Mouse (Mus musculus) MEL (cell line): ENCODE measurements at regions not wholly inside any gene's neighbourhood (a gene's known extent, or its start where the extent isn't known, plus 50 kb on each side); places are given as distances from the start of the nearest gene placed in this dataset.

Experiments
- DNase-seq: peaks from one replicate; pipeline ENCODE4 v3.0.0; 2011; ENCODE audit warnings: low read depth, low spot score
- H3K27ac ChIP-seq: 2 replicates; pipeline ENCODE4 v1.5.1; 2012; ENCODE audit warnings: low read depth, mild to moderate bottlenecking, control low read depth, low read length, moderate library complexity; ENCODE audit not compliant: control insufficient read depth
- H3K27me3 ChIP-seq, 2 experiments: fragments of 150-350 bp in 1 of 2; sonication (generic) in 1 of 2; 2 replicates each; pipeline ENCODE4 v1.6.1; 2012; ENCODE audit warnings: low read length in 2 of 2, mild to moderate bottlenecking in 2 of 2, improper control_type of control experiment in 1 of 2, moderate library complexity in 1 of 2; ENCODE audit not compliant: insufficient read depth in 2 of 2, control insufficient read depth in 1 of 2
- H3K36me3 ChIP-seq, 2 experiments: 2 replicates each; pipeline ENCODE4 v1.6.1; 2012 to 2014; ENCODE audit warnings: low read length in 2 of 2, improper control_type of control experiment in 1 of 2, inconsistent platforms in 1 of 2, mild to moderate bottlenecking in 1 of 2; ENCODE audit not compliant: insufficient read depth in 2 of 2, control insufficient read depth in 1 of 2
- H3K4me1 ChIP-seq, 2 experiments: fragments of 150-350 bp in 1 of 2; sonication (generic) in 1 of 2; 2 replicates each; pipeline ENCODE4 v1.6.1; 2012; ENCODE audit warnings: low read length in 2 of 2, improper control_type of control experiment in 1 of 2, mild to moderate bottlenecking in 1 of 2; ENCODE audit not compliant: insufficient read depth in 2 of 2, control insufficient read depth in 1 of 2
- H3K4me3 ChIP-seq, 2 experiments: fragments of 150-350 bp in 1 of 2; sonication (generic) in 1 of 2; 2 replicates each; pipeline ENCODE4 v1.5.1; 2012; ENCODE audit warnings: low read depth in 2 of 2, low read length in 2 of 2, mild to moderate bottlenecking in 2 of 2, moderate library complexity in 2 of 2, control low read depth in 1 of 2, improper control_type of control experiment in 1 of 2; ENCODE audit not compliant: control insufficient read depth in 1 of 2, insufficient read depth in 1 of 2
- H3K79me2 ChIP-seq: 2 replicates; pipeline ENCODE4 v1.6.1; 2012; ENCODE audit warnings: mild to moderate bottlenecking, low read length, moderate library complexity; ENCODE audit not compliant: control insufficient read depth, poor library complexity, insufficient read depth
- H3K9ac ChIP-seq: 2 replicates; pipeline ENCODE4 v1.6.1; 2012; ENCODE audit warnings: low read depth, mild to moderate bottlenecking, control low read depth, low read length, moderate library complexity; ENCODE audit not compliant: control insufficient read depth, poor library complexity, severe bottlenecking
- H3K9me3 ChIP-seq: fragments of 150-350 bp; sonication (generic); replicated peaks from 2 replicates; pipeline ENCODE4 v1.6.1; 2012; ENCODE audit warnings: mild to moderate bottlenecking, low read length, improper control_type of control experiment, moderate library complexity; ENCODE audit not compliant: insufficient read depth
- BHLHE40 ChIP-seq: IDR thresholded peaks from 2 replicates; pipeline ENCODE4 v1.6.1; 2012; ENCODE audit warnings: low read depth, mild to moderate bottlenecking, inconsistent platforms, low read length, improper control_type of control experiment, borderline replicate concordance
- CHD1 ChIP-seq: IDR thresholded peaks from 2 replicates; pipeline ENCODE4 v1.6.1; 2012; ENCODE audit warnings: low read depth, mild to moderate bottlenecking, inconsistent platforms, low read length, improper control_type of control experiment
- CHD2 ChIP-seq: IDR thresholded peaks from 2 replicates; pipeline ENCODE4 v1.6.1; 2011; ENCODE audit warnings: low read length, improper control_type of control experiment
- CTCF ChIP-seq, 3 experiments: IDR thresholded peaks in 2 of 3; conservative IDR thresholded peaks in 1 of 3; 2 replicates each; pipeline ENCODE4 v1.5.1; 2011 to 2012; ENCODE audit warnings: low read length in 3 of 3, low read depth in 2 of 3, mild to moderate bottlenecking in 2 of 3, improper control_type of control experiment in 1 of 3, inconsistent platforms in 1 of 3, mixed read lengths in 1 of 3, moderate library complexity in 1 of 3; ENCODE audit not compliant: control insufficient read depth in 1 of 3, insufficient read depth in 1 of 3, poor library complexity in 1 of 3, severe bottlenecking in 1 of 3
- E2F4 ChIP-seq: IDR thresholded peaks from 2 replicates; pipeline ENCODE4 v1.6.1; 2011; ENCODE audit warnings: low read depth, low read length, improper control_type of control experiment, borderline replicate concordance
- ELF1 ChIP-seq: IDR thresholded peaks from 2 replicates; pipeline ENCODE4 v1.6.1; 2014; ENCODE audit warnings: low read depth, mild to moderate bottlenecking, inconsistent platforms, low read length, improper control_type of control experiment, moderate library complexity
- EP300 ChIP-seq, 2 experiments: IDR thresholded peaks; 2 replicates each; pipeline ENCODE4 v1.6.1; 2011; ENCODE audit warnings: improper control_type of control experiment in 2 of 2, low read length in 2 of 2, low read depth in 1 of 2, mild to moderate bottlenecking in 1 of 2
- ETS1 ChIP-seq: IDR thresholded peaks from 2 replicates; pipeline ENCODE4 v1.6.1; 2012; ENCODE audit warnings: low read depth, mild to moderate bottlenecking, inconsistent platforms, low read length, improper control_type of control experiment, moderate library complexity
- GABPA ChIP-seq: IDR thresholded peaks from 2 replicates; pipeline ENCODE4 v1.6.1; 2012; ENCODE audit warnings: low read depth, mild to moderate bottlenecking, inconsistent platforms, low read length, improper control_type of control experiment, moderate library complexity
- GATA1 ChIP-seq: IDR thresholded peaks from 2 replicates; pipeline ENCODE4 v1.6.1; 2011; ENCODE audit warnings: low read depth, low read length, improper control_type of control experiment
- HCFC1 ChIP-seq: IDR thresholded peaks from 2 replicates; pipeline ENCODE4 v1.6.1; 2012; ENCODE audit warnings: low read depth, mild to moderate bottlenecking, inconsistent platforms, low read length, improper control_type of control experiment, moderate library complexity
- JUND ChIP-seq: IDR thresholded peaks from 2 replicates; pipeline ENCODE4 v1.6.1; 2011; ENCODE audit warnings: low read depth, mild to moderate bottlenecking, improper control_type of control experiment, low read length
- KAT2A ChIP-seq: conservative IDR thresholded peaks from 2 replicates; pipeline ENCODE4 v1.6.1; 2012; ENCODE audit warnings: low read depth, low read length, improper control_type of control experiment, inconsistent platforms
- MAFK ChIP-seq: IDR thresholded peaks from 2 replicates; pipeline ENCODE4 v1.6.1; 2011; ENCODE audit warnings: low read depth, mild to moderate bottlenecking, low read length, improper control_type of control experiment, borderline replicate concordance
- MAZ ChIP-seq: IDR thresholded peaks from 2 replicates; pipeline ENCODE4 v1.6.1; 2012; ENCODE audit warnings: low read depth, mild to moderate bottlenecking, inconsistent platforms, low read length, improper control_type of control experiment
- MEF2A ChIP-seq: IDR thresholded peaks from 2 replicates; pipeline ENCODE4 v1.6.1; 2014; ENCODE audit warnings: low read depth, mild to moderate bottlenecking, inconsistent platforms, low read length, improper control_type of control experiment; ENCODE audit not compliant: poor library complexity, insufficient replicate concordance, severe bottlenecking; ENCODE audit errors: extremely low read depth
- MXI1 ChIP-seq: IDR thresholded peaks from 2 replicates; pipeline ENCODE4 v1.6.1; 2011; ENCODE audit warnings: mild to moderate bottlenecking, low read depth, low read length, improper control_type of control experiment
- MYB ChIP-seq: IDR thresholded peaks from 2 replicates; pipeline ENCODE4 v1.6.1; 2011; ENCODE audit warnings: mild to moderate bottlenecking, low read depth, low read length, improper control_type of control experiment
- MYC ChIP-seq: IDR thresholded peaks from 2 replicates; pipeline ENCODE4 v1.6.1; 2011; ENCODE audit warnings: low read depth, mild to moderate bottlenecking, low read length, improper control_type of control experiment, moderate library complexity
- NELFE ChIP-seq: IDR thresholded peaks from 2 replicates; pipeline ENCODE4 v1.6.1; 2011; ENCODE audit warnings: low read depth, low read length, improper control_type of control experiment
- NRF1 ChIP-seq: IDR thresholded peaks from 2 replicates; pipeline ENCODE4 v1.6.1; 2014; ENCODE audit warnings: low read depth, mild to moderate bottlenecking, inconsistent platforms, low read length, improper control_type of control experiment, moderate library complexity; ENCODE audit not compliant: poor library complexity, insufficient read depth, severe bottlenecking
- POLR2A ChIP-seq, 2 experiments: IDR thresholded peaks; 2 replicates each; pipeline ENCODE4 v1.6.1; 2011 to 2012; ENCODE audit warnings: low read length in 2 of 2, mild to moderate bottlenecking in 2 of 2, control low read depth in 1 of 2, improper control_type of control experiment in 1 of 2, low read depth in 1 of 2, moderate library complexity in 1 of 2; ENCODE audit not compliant: control insufficient read depth in 1 of 2, insufficient read depth in 1 of 2, poor library complexity in 1 of 2
- POLR2AphosphoS2 ChIP-seq: IDR thresholded peaks from 2 replicates; pipeline ENCODE4 v1.6.1; 2011; ENCODE audit warnings: low read length, improper control_type of control experiment
- POLR2AphosphoS5 ChIP-seq: IDR thresholded peaks from 2 replicates; pipeline ENCODE4 v1.6.1; 2012; ENCODE audit warnings: low read depth, borderline replicate concordance, mild to moderate bottlenecking, inconsistent platforms, low read length, moderate library complexity, mixed read lengths
- RAD21 ChIP-seq: IDR thresholded peaks from 2 replicates; pipeline ENCODE4 v1.6.1; 2011; ENCODE audit warnings: mild to moderate bottlenecking, low read depth, low read length, improper control_type of control experiment
- RCOR1 ChIP-seq: IDR thresholded peaks from 2 replicates; pipeline ENCODE4 v1.6.1; 2012; ENCODE audit warnings: low read depth, mild to moderate bottlenecking, inconsistent platforms, low read length, improper control_type of control experiment
- SIN3A ChIP-seq: IDR thresholded peaks from 2 replicates; pipeline ENCODE4 v1.6.1; 2012; ENCODE audit warnings: low read length, improper control_type of control experiment, inconsistent platforms
- SMC3 ChIP-seq: IDR thresholded peaks from 2 replicates; pipeline ENCODE4 v1.6.1; 2011; ENCODE audit warnings: low read depth, low read length, improper control_type of control experiment
- TAL1 ChIP-seq: IDR thresholded peaks from 2 replicates; pipeline ENCODE4 v1.6.1; 2012; ENCODE audit warnings: mild to moderate bottlenecking, inconsistent platforms, low read length, moderate library complexity, mixed read lengths
- TCF12 ChIP-seq: IDR thresholded peaks from 2 replicates; pipeline ENCODE4 v1.6.1; 2014; ENCODE audit warnings: low read depth, mild to moderate bottlenecking, inconsistent platforms, low read length, improper control_type of control experiment, moderate library complexity
- UBTF ChIP-seq: IDR thresholded peaks from 2 replicates; pipeline ENCODE4 v1.6.1; 2012; ENCODE audit warnings: low read depth, mild to moderate bottlenecking, inconsistent platforms, low read length, improper control_type of control experiment, moderate library complexity, borderline replicate concordance; ENCODE audit not compliant: insufficient read depth
- USF1 ChIP-seq: IDR thresholded peaks from 2 replicates; pipeline ENCODE4 v1.6.1; 2014; ENCODE audit warnings: low read depth, mild to moderate bottlenecking, inconsistent platforms, low read length, improper control_type of control experiment, moderate library complexity
- USF2 ChIP-seq, 2 experiments: IDR thresholded peaks; 2 replicates each; pipeline ENCODE4 v1.6.1; 2011 to 2012; ENCODE audit warnings: improper control_type of control experiment in 2 of 2, low read length in 2 of 2, borderline replicate concordance in 1 of 2, inconsistent platforms in 1 of 2, low read depth in 1 of 2, mild to moderate bottlenecking in 1 of 2; ENCODE audit not compliant: insufficient read depth in 1 of 2
- ZC3H11A ChIP-seq: IDR thresholded peaks from 2 replicates; pipeline ENCODE4 v1.6.1; 2012; ENCODE audit warnings: low read depth, mild to moderate bottlenecking, inconsistent platforms, low read length, improper control_type of control experiment
- ZKSCAN1 ChIP-seq: IDR thresholded peaks from 2 replicates; pipeline ENCODE4 v1.6.1; 2012; ENCODE audit warnings: low read depth, mild to moderate bottlenecking, inconsistent platforms, low read length, improper control_type of control experiment, moderate library complexity
- ZMIZ1 ChIP-seq: IDR thresholded peaks from 2 replicates; pipeline ENCODE4 v1.6.1; 2012; ENCODE audit warnings: low read depth, mild to moderate bottlenecking, inconsistent platforms, low read length, improper control_type of control experiment, moderate library complexity
- ZNF384 ChIP-seq: IDR thresholded peaks from 2 replicates; pipeline ENCODE4 v1.6.1; 2012; ENCODE audit warnings: low read depth, mild to moderate bottlenecking, inconsistent platforms, low read length, improper control_type of control experiment

- peak overlapping the region; percentile 58 for H3K9ac ChIP-seq
- H3K4me1 ChIP-seq: peaks cover 16 to 37% of the 10 kb centered on the region in 2 experiments
- no peaks in the 10 kb centered on the region for H3K27me3 ChIP-seq
- peaks cover 0 to 31% of the 10 kb centered on the region in 2 experiments; a peak in 2 of 4 replicates for H3K36me3 ChIP-seq
- peak overlapping the region in 1 of 2 experiments; percentile 20; a peak in 2 of 4 replicates for H3K4me3 ChIP-seq
- H3K79me2 ChIP-seq: no peaks in the 10 kb centered on the region
- peak overlapping the region; percentile 95 for H3K27ac ChIP-seq
- no peaks in the 10 kb centered on the region for H3K9me3 ChIP-seq
- DNase-seq: peak; percentile 87
- TF ChIP-seq JUND: no peak
- TF ChIP-seq SIN3A: peak; percentile 62
- no peak for TF ChIP-seq USF2 (IDR thresholded peaks at IDR 0.05; ENCODE audit: borderline replicate concordance in 1 of 2, insufficient read depth in 1 of 2, low read depth in 1 of 2, low read length in 2 of 2)
- TF ChIP-seq RAD21: no peak
- TF ChIP-seq GATA1: peak; percentile 94
- TF ChIP-seq RCOR1: peak; percentile 95
- 0 out of 2 replicates have a peak, but pooled peaks have one; percentile 28 for TF ChIP-seq MAFK
- TF ChIP-seq SMC3: no peak
- TF ChIP-seq POLR2AphosphoS5: no peak
- TF ChIP-seq GABPA: no peak
- no peak for TF ChIP-seq POLR2AphosphoS2
- TF ChIP-seq HCFC1: no peak
- no peak for TF ChIP-seq ZKSCAN1
- no peak for TF ChIP-seq MEF2A
- TF ChIP-seq MAZ: no peak; the same call in 1 of the 2 replicates
- 0 out of 2 replicates have a peak, but pooled peaks have one; percentile 37 for TF ChIP-seq ELF1
- TF ChIP-seq CHD1: no peak
- no peak for TF ChIP-seq E2F4
- peak; percentile 62; the same call in 1 of the 2 replicates for TF ChIP-seq BHLHE40
- TF ChIP-seq ETS1: peak; percentile 90
- TF ChIP-seq MYC: peak; percentile 57; the same call in 1 of the 2 replicates
- no peak for TF ChIP-seq ZMIZ1
- no peak for TF ChIP-seq TAL1
- peak; percentile 80 for TF ChIP-seq TCF12
- no peak for TF ChIP-seq POLR2A (IDR thresholded peaks at IDR 0.05; ENCODE audit: control insufficient read depth in 1 of 2, insufficient read depth in 1 of 2, low read depth in 1 of 2, low read length in 2 of 2, poor library complexity in 1 of 2)
- TF ChIP-seq ZNF384: peak; percentile 92
- TF ChIP-seq CHD2: no peak; the same call in 1 of the 2 replicates
- no peak for TF ChIP-seq NELFE
- no peak for TF ChIP-seq USF1
- TF ChIP-seq NRF1: no peak
- no peak for TF ChIP-seq MYB
- no peak; the same call in 1 of the 2 replicates for TF ChIP-seq MXI1
- no peak for TF ChIP-seq ZC3H11A
- TF ChIP-seq UBTF: no peak
- TF ChIP-seq EP300 (IDR thresholded peaks at IDR 0.05; ENCODE audit: low read depth in 1 of 2, low read length in 2 of 2): peak; percentile 91 to 94
- no peak for TF ChIP-seq CTCF (IDR thresholded peaks at IDR 0.05 in 2 of 3, conservative IDR thresholded peaks at IDR 0.05 in 1 of 3; ENCODE audit: control insufficient read depth in 1 of 3, insufficient read depth in 1 of 3, low read depth in 2 of 3, low read length in 3 of 3, poor library complexity in 1 of 3, severe bottlenecking in 1 of 3)
- TF ChIP-seq KAT2A: no peak
Measured at GRCm38 (mm10) chr8:25447900-25448299, 623.7 kb upstream of the Adam5 start.
